Mouse (Mus musculus): ENCODE data around the gene Gm44973.

DNA sequence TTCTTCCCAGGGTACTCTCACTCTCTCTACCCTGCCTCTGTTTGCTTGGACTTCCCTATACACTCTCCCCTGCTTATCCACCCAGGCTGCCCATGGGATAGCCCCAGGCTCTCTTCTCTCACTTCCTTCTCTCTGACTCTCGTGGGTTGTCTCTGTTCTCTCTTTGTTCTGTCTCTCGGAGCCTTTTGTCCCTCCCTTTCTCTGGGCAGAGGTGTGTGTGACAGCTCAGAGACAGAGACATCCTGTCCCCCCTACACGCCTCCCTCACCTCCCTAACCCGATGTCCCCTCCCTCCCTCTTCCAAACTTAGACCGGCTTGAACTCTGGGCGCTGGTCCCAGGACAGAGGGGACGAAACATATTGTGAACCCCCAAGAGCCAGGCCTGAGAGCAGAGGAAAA, 43.6 kb upstream of the Gm44973 start:
- TF ChIP-seq CTCF (IDR thresholded peaks at IDR 0.05; ENCODE audit: borderline replicate concordance, insufficient read depth, low read depth, low read length): no peak
- TF ChIP-seq POLR2A (IDR thresholded peaks at IDR 0.05; ENCODE audit: borderline replicate concordance, insufficient read depth, low read length): no peak
